Mouse (Mus musculus): ENCODE results near the gene Gm8108.
"Not testable (repeated sequence)": the region's sequence is repeated elsewhere in the genome, so short reads cannot be mapped to it uniquely, and the experiment has no call there.

Gene Gm8108

DNA sequence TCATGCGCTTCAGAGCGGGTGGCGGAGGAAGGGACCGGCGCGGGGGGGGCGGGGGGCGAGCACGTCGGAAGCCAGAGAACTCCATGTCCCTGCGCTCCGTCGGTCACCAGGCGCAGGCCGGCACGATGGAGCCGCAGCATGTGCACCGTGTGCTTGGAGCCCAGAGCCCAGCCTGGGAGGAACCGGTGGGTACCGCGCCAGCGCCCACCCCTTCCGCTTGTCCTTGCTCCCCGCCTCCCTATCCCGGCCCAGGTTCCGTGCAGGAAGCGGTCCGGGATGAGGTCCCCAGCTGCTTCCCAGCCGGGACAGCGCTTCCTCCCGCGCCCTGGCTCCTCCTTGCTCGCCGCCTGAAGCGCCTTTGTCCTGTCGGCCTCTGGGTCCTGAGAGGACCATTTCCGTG lies at the start of gene Gm8108:
Gene Gm8108, plus strand, starts transcription at position 101 of the 400 bp plus-strand sequence.
- not testable (repeated sequence) for DNase-seq (ENCODE audit: low spot score)

DNA sequence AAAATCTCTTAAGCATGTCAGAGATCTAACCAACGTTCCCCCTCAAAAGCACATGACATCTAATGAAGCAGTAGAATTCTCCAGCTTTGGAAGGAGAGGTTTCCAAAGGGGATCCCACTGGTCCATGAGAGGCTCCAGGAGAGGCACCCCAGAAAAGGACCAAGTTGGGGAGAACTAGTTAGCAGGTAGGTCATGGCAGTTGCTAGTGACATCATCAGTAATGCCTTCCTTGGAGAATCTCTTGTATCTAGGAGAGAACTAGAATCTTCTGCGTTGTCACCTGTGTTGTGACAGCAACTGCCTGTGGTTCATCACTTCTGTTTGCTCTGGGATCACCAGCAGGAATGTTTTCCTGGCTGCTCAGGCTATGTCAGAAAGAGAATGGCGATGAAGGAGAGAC lies 26.5 kb upstream of the Gm8108 start, which contains the start of gene Gm3115:
Gene Gm3115, plus strand, starts transcription at position 301 of the 400 bp plus-strand sequence.
- DNase-seq (ENCODE audit: low spot score): not testable (repeated sequence)

DNA sequence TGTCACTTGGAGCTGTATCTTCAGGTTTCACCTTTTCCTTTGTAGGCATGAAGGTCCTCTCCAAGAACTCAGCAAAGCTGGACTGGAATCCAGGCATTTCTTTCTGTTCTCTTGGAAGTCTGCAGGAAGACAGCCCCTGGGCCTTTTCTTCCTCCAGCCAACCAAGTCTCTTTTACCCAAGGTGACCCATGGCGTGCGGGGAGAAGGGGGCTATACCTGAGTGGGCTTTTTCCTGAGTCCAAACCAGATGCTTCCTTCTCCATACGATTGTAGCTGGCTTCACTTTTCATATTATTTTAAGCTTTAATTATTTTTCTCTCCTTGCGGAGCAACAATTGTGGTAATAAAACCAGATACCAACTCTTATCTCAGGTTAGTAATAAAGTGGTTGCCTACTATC lies 31.3 kb downstream of the Gm8108 start:
- DNase-seq (ENCODE audit: low spot score): not testable (repeated sequence)

DNA sequence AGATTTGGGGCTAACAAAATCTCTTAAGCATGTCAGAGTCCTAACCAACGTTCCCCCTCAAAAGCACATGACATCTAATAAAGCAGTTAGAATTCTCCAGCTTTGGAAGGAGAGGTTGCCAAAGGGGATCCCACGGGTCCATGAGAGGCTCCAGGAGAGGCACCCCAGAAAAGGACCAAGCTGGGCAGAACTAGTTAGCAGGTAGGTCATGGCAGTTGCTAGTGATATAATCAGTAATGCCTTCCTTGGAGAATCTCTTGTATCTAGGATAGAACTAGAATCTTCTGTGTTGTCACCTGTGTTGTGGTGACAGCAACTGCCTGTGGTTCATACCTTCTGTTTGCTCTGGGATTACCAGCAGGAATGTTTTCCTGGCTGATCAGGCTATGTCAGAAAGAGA lies 54.4 kb downstream of the Gm8108 start, which contains the start of gene Gm3127:
Gene Gm3127, plus strand, starts transcription at position 301 of the 400 bp plus-strand sequence.
- not testable (repeated sequence) for DNase-seq (ENCODE audit: low spot score)

DNA sequence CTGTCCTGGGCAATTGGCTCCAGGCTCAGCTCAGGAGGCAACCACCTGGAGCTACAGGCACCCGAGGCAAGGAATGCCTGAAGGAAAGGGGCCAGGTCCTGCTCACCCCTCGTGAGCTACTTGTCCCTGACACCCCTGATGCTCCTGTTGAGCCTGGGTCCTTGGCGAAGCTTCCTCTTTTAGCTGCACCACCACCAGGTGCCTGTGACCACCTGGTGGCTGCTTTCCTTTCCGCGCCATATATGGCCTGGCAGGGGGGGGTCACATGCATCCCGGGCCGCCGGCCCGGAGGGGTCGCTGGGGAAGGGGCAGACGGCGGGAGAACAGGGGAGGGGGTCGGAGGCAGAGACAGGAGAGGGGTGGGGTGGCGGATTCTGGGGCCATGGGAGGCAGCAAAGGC lies 71.7 kb downstream of the Gm8108 start:
- not testable (repeated sequence) for DNase-seq (ENCODE audit: low spot score)

All from MN1 (cell line).